Mouse (Mus musculus): ENCODE measurements around the gene Map4k5. TPM values are rescaled to one million over a fixed set of nuclear protein-coding genes. Genes with fewer than 3 reads are reported as not detected.

The Map4k5 gene
- total RNA-seq, 2 experiments from 2014 or later = 39.8 to 40.9 TPM

DNA sequence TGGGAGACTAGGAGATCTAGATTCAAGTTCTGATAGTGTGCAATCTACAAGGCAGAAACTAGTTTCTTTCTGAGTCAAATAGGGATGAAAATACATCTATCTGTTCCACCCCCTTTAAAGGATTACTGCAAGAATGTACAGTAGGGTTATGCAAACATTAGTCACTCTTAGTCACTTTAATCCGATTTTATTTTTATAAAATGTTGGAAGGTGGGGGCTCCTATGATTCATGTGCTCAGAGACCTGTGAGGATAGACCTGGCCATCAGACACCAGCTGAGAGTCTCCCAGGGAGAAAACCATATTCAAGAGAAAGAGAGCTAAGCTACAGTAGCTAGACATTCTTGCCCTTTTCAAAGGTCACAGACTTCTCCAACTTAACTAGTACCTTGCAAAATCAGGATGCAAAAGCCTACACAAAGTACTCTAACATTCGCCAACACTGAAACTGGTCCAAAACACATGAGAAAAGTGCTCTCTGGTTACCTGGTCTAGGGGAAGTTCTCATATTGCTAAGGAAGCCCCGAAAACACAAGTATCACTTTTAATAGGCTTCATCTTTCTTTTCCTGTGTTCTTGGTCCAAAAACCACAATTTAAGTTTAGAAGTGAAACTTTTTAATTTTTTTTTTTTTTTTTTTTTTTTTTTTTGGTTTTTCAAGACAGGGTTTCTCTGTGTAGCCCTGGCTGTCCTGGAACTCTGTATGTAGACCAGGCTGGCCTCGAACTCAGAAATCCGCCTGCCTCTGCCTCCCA, 7.7 kb downstream of the Map4k5 start:
- Histone ChIP-seq H3K27ac (no peak overlapping the region), H3K4me3 (no peak overlapping the region)
- no peak for DNase-seq (ENCODE audit: extremely low spot score in 1 of 2, low spot score in 2 of 2)
- intact Hi-C loops (cut with DNase I) = no loop called here
- TF ChIP-seq CTCF (IDR thresholded peaks at IDR 0.05) = no peak

DNA sequence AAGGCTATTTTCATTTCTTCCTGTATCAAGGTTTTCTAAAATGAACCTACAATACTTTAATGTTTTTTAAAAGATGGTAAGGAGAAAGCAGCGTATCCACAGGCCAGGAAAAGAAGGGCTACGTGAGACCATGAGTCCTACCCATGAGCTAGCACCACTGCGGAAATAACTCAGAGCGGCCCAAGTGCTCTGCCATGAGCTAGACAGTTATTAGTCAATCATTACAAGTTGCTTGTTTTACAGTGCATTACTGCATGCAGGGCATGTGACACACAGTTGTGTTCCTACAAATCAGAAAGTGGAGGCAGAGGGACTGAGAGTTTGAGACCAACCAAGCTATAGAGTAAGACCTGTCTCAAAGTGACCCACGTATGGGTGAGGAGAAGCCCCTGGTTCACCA, 8.9 kb downstream of the Map4k5 start:
- DNase-seq (ENCODE audit: extremely low spot score in 1 of 2, low spot score in 2 of 2) = no peak
- no peak for TF ChIP-seq CTCF (IDR thresholded peaks at IDR 0.05)
- H3K27ac ChIP-seq = no peak overlapping the region

DNA sequence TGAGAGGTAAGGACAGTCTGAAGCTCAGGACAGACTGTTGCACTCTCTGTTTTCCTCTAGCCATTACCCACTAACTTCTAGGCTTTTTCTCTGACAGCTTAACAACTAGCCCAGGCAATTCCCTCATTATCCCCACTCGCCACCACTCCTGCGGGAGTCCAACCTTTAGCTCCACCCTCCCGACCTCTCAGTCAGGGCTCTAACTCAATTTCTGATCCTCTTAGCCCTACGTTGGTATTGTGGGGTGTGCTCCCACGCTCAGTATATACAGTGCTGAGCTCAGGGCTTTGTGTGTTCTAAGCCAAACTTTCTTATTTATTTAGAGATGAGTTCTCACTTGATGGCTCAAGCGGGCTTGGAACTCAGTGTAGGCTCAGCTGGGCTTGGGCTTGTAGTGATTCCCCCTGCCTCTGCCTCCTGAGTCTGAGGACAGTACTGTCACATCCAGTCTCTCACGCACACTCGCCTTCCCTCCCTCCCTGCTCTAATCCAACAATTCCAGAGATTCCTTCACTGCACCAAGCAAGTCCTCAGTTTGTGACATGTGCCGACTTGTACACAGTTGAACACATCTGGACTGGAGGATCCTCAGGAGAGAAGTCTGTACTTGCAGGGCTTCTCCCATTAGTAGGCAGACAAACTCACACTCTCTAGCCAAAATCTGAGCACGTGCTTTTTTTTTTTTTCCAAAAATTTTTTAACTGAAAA, 11.6 kb downstream of the Map4k5 start:
- no peak overlapping the region for H3K4me3 ChIP-seq
- H3K27ac ChIP-seq = peak overlapping the region; percentile 47; the same call in 1 of the 2 replicates
- no peak for TF ChIP-seq CTCF (IDR thresholded peaks at IDR 0.05)
- DNase-seq (ENCODE audit: extremely low spot score in 1 of 2, low spot score in 2 of 2) = no peak
- intact Hi-C loops (cut with DNase I) = no loop called here

More for the DNA sequence above, 8.9 kb downstream of the Map4k5 start:
- intact Hi-C loops (cut with DNase I) = no loop called here
- no peak overlapping the region for H3K4me3 ChIP-seq

DNA sequence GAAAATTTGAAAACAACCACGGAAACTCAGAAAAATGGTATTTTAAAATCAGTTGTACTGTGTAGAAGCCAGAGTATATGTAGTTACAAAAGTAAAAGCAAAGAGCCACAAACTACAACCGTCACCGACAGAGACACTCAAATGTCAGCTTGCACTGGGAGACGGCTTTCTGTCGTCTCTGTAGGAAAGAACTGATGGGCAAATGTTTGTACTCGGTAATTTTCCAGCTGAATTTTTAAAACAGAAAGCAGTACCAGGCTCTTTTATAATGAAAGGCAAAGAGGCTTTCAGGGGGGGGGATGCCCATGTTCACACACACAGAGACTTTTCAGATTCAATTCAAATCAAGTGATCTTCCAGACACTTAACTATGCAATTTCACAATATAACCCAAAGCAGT, 13.3 kb downstream of the Map4k5 start:
- peak overlapping the region; percentile 69; the same call in 1 of the 2 replicates for H3K27ac ChIP-seq
- DNase-seq (ENCODE audit: extremely low spot score in 1 of 2, low spot score in 2 of 2) = no peak
- no peak overlapping the region for H3K4me3 ChIP-seq
- intact Hi-C loops (cut with DNase I) = no loop called here
- TF ChIP-seq CTCF (IDR thresholded peaks at IDR 0.05) = no peak

DNA sequence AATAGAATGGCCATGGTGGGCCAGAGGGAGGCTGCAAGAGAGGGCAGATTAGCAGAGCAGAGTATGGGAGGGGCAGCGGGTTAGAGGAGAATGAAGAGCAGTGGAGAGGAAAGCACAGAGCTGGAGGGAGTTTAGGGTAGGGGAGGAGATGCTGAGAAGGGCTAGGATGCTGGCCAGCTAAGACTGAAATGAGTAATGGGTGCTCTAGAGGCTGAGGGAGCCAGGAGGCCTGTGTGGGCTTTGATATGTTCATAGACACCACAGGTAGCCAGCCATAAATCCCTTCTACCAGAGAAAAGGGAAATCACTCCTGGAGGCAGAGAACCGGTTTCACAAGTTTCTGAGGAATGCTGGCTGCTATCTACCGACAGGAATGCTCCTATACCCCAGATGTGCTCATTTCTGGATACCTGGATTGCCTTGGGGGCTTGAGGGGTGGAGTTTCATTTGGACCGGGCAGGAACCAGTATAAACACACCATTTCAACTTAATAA, 13.8 kb downstream of the Map4k5 start:
- intact Hi-C loops (cut with DNase I) = no loop called here
- TF ChIP-seq CTCF (IDR thresholded peaks at IDR 0.05) = no peak
- no peak for DNase-seq (ENCODE audit: extremely low spot score in 1 of 2, low spot score in 2 of 2)
- H3K4me3 ChIP-seq = no peak overlapping the region
- peak overlapping the region; percentile 69; the same call in 1 of the 2 replicates for H3K27ac ChIP-seq

DNA sequence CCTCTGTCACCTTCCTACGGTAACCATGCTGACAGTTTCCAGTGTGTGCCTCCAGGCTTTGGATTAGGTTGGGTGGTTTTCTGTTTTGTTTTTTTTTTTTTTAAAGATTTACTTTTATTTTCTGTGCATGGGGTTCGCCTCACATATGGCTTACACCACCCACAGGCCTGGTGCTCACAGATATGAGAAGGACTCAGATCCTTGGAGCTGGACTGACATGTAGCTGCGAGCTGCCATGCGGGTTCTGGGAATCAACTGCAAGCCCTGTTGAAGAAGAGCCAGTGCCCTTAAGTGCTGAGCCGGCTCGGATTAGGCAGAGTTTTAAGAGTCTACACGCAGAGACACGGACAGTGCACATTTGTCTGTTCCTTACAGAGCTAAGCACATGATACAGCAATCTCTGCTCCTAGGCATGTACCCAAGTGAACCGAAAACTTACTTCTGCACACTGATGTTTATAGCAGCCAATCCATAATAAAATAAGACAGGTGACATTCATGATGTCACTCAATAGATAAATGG, 15.1 kb downstream of the Map4k5 start:
- no peak for TF ChIP-seq CTCF (IDR thresholded peaks at IDR 0.05)
- H3K4me3 ChIP-seq = no peak overlapping the region
- no peak for DNase-seq (ENCODE audit: extremely low spot score in 1 of 2, low spot score in 2 of 2)
- intact Hi-C loops (cut with DNase I) = no loop called here
- peak overlapping the region; percentile 12 for H3K27ac ChIP-seq

DNA sequence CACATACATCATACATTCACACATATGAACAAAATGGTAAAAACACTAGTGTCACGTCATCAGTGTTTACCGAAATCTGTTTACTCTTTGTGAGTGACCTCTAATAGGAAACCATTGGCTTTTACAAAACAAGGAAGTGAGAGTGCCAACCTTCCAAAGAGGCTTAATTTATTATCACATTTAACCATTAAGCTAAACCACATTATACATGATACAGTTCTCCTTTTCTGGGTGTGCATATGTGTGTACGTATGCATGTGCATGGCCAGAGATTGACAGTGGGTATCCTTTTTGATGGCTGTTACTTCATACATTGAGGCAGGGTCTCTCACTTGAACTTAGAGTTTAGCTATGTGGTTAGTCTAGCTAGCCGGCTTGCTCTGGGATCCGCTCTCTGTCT, 21.4 kb downstream of the Map4k5 start:
- intact Hi-C loops (cut with DNase I) = no loop called here
- DNase-seq (ENCODE audit: extremely low spot score in 1 of 2, low spot score in 2 of 2) = no peak
- no peak overlapping the region for H3K4me3 ChIP-seq
- H3K27ac ChIP-seq = no peak overlapping the region
- TF ChIP-seq CTCF (IDR thresholded peaks at IDR 0.05) = no peak

DNA sequence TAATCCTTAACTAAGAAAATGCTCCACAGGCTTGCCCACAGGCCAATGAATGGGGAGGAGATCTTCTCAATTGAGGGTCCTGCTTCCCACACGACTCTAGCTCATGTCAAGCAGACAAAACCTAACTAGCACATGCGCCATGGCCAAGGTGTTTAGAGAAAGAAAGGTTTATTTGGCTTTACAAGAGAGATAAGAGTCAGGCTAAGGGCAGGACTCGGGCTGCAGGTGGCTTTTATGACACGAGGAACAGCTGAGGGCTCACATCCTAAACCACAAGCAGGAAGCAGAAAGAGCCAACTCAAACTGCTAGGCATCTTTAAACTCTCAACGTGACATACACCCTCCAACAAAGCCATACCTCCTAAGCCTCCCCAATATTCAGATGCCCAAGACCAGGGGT, 25.7 kb downstream of the Map4k5 start:
- no peak for TF ChIP-seq CTCF (IDR thresholded peaks at IDR 0.05)
- intact Hi-C loops (cut with DNase I) = no loop called here
- DNase-seq (ENCODE audit: extremely low spot score in 1 of 2, low spot score in 2 of 2) = no peak
- H3K4me3 ChIP-seq = no peak overlapping the region
- H3K27ac ChIP-seq = no peak overlapping the region

DNA sequence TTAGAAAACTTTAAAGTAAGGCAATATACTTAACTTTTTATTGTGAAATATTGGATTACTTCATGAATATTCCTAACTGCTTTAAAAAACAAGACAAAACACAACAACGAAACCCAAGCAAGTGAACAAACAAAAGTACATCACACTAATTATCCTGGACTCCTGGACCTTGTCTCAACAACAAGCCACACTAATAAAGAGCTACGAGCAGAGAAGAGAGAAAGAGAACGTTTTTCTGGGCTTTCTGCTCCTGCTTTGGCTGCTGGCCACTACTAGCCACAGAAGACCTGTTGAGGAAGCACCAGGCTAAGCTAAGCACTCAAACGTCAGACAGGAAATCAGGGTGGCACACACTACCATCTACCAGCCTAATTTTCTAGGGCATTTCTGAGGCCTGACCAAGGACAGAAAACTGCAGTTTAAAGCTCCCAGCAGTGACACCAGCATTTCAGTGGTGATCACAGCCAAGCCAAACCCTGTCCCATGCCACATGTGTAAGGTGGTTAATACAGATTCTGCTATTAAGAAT, 28.8 kb downstream of the Map4k5 start:
- DNase-seq (ENCODE audit: extremely low spot score in 1 of 2, low spot score in 2 of 2) = no peak
- intact Hi-C loops (cut with DNase I) = no loop called here

DNA sequence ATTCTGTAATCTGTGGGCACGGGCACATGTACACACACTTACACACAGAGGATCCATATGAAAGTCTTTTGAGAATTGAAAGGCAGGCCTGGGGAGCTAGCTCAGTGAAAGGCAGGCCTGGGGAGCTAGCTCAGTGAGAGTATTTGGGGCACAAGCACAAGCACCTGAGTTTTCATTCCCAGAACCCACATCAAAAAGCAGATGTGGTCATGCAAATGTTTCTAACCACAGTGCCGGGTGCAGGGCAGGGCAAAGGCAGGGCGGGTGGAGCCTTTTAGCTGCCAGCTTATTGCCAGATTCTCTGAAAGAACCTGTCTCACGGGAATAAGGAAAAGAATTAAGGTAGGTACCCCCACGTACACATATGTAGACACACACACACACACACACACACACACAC, 29.5 kb downstream of the Map4k5 start:
- intact Hi-C loops (cut with DNase I) = no loop called here
- Histone ChIP-seq H3K27ac (no peak overlapping the region), H3K4me3 (no peak overlapping the region)
- no peak for TF ChIP-seq CTCF (IDR thresholded peaks at IDR 0.05)
- no peak for DNase-seq (ENCODE audit: extremely low spot score in 1 of 2, low spot score in 2 of 2)

More for the DNA sequence above, 28.8 kb downstream of the Map4k5 start:
- Histone ChIP-seq H3K27ac (no peak overlapping the region), H3K4me3 (no peak overlapping the region)
- TF ChIP-seq CTCF (IDR thresholded peaks at IDR 0.05) = no peak

DNA sequence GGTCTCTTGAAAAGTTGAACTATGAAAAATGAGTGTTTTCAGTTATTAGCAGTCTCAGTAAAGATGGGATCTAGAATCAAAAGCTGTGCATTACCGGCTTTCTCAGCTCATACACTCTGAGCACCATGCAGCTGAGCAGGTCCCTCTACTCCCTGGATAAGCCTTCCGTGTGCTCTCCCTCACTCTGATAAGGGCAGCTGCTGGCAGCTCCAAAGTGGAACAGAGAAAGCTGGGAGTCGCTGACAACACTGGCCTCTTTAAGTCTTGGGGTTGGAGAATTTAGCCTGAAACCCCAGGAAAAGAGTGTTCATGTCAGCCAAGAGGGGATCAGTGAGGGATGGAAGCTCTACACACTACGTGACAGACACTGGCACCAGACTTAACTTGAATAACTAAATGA, 34.2 kb downstream of the Map4k5 start:
- intact Hi-C loops (cut with DNase I) = no loop called here
- Histone ChIP-seq H3K4me3 (no peak overlapping the region), H3K27ac (no peak overlapping the region)
- no peak for TF ChIP-seq CTCF (IDR thresholded peaks at IDR 0.05)
- DNase-seq (ENCODE audit: extremely low spot score in 1 of 2, low spot score in 2 of 2) = no peak

DNA sequence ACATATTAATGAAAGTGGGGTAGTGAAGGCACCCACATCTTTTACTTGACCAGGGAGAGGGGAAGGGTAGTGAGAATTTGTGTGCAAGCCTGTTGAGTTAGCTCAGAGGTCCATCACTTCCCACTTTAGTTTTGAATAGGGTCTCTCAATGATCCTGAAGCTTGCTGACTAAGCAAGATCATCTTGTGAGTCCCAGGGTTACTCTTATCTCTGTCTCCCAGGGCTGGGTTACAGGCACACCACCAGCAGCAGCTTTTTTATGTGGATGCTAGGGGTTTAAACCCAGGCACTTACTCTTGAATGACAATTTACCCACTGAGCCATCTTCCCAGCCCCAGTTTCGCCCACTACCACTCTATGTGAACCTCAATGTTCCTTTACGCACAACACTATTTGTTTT, 35.4 kb downstream of the Map4k5 start:
- intact Hi-C loops (cut with DNase I) = loop anchor here (2.0 kb wide), 1 partner anchor 29 kb away; no protein-coding TSS in a partner anchor
- no peak overlapping the region for H3K4me3 ChIP-seq
- H3K27ac ChIP-seq = peak overlapping the region; percentile 73; the same call in 1 of the 2 replicates
- TF ChIP-seq CTCF (IDR thresholded peaks at IDR 0.05) = no peak
- DNase-seq (ENCODE audit: extremely low spot score in 1 of 2, low spot score in 2 of 2) = no peak

All from left cerebral cortex, adult 2 months (tissue).